Mouse (Mus musculus) thymus, postnatal 25 days (tissue): Measurements from ENCODE around the gene Arid5b.
A peak's percentile ranks its signal among the peaks of the same experiment; 100 is the strongest.
"Not testable (repeated sequence)": the region's sequence is repeated elsewhere in the genome, so short reads cannot be mapped to it uniquely, and the experiment has no call there.

Source experiments
- DNase-seq: peaks from one replicate; pipeline ENCODE4 v3.0.0; 2022

The Arid5b gene

DNA sequence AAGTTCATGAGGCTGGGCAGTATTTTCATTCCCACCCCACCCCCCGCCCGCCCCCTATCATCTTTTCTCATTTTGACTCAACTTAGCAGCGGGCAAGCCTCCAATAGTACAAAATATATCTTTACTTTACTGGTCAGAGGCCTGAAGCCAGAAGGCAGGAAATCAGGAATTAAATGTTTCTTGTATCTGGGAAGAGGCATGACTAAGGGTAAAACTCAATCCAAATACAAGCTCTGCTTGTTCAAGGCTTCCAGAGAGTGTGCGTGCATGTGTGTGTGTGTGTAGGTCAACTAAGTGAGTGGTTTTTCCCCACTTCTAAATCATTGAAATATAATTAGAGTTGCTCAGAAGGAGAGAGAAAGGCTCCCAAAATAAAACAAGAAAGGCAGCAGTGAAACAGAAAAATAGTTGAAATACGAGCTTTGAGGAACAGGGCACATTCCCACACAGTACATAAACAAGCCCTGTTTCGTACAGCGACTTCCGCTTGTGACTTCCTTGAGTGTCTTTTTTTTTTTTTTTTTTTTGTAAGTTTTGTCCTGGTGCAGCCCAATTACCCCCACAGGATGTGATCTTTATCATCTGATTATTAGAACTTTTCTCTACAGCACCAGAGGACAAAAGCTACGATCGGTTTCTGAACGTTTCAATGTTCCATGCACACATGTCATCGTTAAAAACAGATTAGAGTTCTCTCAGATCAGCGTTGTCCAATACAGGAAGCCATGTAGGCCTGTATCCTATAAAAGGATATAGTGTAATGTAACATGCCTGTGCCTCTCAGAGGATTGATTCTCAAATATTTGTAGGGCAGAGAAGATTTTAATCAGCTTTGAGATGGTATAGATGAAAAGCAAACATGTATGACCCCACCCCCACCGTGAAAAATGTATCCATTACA lies 173.4 kb downstream of the Arid5b start:
- peak; percentile 45 for DNase-seq

DNA sequence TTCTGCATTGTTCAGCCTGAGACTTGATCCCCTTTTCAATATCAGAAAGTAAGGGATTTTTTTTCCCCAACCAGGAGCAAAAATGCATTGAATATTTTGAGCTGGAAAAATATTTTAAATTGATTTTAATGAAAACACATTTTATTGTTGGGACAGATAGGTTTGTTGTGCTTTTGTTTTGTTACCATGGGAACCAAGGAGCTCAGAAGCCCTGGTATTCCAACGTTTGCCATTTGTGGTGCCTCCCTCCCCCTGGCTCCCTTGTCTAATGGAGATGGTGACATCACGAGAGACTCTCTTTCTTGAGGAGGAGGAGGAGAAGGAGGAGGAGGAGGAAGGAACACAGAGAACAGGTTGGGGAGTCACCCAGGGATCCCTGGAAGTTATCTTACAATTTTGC lies 174.1 kb downstream of the Arid5b start:
- DNase-seq = no peak

DNA sequence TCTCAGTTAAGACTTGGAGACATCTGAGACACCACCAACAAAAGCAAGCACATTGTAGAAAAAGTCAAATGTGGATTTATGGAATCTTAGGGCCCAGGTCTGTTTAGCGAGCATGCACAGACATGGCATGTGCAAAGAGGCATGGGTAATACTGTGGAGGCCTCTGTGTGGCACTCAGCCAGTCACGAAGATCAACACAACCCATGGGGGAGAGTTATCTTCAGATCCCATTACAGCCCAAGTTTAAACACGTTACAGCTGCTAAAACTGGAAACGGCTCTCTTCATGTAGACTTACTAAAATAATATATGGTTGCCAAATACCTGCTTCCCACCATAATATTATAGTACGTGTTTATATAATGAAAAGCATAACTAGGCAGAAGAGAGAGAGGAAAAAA lies 174.6 kb downstream of the Arid5b start:
- DNase-seq = no peak

DNA sequence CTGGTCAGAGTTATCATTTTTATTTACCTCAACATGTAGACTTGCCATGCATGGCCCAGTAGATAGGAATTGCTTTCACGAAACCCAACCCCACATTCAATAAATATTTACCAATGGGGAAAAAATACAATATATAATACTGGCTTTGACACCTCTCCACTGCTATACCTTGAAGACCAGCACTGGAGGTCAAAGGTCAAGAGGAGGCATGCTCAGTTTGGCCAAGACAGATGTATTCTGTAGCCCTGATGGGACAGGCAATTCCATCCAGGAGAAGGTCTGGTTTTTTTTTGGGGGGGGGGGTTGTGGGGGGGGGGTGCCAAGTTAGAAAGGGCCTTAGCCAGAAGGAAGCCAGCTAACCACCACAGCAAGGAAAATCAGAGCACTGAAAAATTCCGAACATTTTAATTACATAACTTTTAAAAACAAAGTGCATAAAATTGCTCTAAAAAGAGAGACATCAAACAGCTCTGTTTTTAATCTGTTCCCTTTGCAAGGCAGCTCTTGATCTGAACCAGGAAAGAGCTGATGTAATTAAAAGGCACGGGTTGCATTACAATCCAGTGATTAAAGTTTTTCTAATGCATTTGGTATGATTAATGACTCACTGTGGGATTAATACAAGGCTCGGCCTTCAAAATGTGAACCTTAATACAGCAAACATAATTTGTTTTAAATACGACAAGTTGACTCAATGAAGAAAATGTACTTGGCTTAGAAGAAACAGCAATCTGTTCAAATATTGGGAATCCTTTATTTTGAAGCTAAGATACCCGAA lies 175.3 kb downstream of the Arid5b start:
- DNase-seq = no peak

DNA sequence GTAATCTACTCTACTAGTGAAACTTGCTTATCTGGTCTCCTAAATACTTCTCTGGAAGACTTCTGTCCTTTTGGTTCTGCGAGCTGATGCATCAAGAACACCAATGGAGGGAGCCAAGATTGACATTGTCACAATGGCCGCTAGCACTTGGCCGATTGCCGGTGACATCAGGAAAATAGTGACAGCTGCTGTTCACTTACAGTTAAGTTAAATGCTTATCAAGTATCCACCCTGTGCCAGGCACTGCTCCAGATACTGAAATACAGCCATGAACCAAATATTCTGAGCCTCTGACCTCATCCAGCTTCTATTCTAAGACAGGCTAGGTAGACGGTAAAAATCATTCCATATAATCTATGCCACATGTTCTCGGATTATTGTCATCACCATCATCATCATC lies 176.0 kb downstream of the Arid5b start:
- DNase-seq = no peak

DNA sequence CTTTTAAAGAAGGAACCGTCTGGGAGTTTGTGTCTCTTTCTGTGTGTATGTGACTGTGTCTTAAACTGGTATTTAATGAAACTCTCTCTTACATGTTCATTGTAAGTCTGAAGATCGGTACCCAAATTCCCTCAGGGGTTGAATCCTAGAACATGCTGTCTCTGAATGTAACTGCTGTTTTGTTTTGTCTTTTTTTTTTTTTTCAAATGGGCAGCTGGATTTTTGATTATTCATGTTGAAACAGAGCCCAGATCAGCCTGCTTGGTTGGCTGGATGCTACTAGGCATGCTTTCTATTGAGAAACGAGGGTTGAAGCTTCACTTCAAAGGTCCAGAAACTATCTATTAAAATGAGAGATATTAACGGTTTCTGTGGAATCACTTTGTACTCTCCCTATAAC lies 177.3 kb downstream of the Arid5b start:
- DNase-seq = no peak

DNA sequence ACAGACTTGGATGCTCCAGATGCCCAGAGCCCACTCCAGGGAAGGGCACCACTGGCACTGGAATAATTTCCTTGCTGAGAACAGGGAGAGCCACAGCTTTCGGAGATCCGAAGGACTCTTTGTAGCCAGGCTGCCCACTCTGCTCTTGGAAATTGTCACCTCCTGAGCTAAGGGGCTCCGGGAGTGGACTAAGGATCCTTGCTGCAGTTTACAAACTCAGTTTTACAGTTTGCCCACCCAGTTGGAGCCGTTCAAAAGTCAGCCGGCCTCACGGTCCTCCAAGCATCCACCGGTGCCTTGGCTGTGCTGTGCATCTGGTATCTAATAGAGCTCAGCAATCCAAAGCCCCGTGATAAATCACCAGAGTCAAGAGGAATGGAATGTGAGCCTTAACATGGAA lies 178.0 kb downstream of the Arid5b start:
- DNase-seq = no peak

DNA sequence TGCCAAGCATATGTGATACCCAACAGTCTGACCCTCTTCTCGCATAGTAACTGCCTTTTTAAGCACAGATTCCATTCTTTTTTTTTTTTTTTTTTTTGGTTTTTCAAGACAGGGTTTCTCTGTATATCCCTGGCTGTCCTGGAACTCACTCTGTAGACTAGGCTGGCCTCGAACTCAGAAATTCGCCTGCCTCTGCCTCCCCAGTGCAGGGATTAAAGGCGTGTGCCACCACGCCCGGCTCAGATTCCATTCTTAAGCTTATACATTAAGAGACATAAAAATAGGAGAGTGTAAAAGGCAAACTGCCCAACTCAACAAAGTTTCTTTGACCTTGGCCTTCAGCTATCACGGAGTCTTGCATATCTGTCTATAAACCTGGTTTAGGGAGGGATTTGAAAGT lies 178.7 kb downstream of the Arid5b start:
- not testable (repeated sequence) for DNase-seq

DNA sequence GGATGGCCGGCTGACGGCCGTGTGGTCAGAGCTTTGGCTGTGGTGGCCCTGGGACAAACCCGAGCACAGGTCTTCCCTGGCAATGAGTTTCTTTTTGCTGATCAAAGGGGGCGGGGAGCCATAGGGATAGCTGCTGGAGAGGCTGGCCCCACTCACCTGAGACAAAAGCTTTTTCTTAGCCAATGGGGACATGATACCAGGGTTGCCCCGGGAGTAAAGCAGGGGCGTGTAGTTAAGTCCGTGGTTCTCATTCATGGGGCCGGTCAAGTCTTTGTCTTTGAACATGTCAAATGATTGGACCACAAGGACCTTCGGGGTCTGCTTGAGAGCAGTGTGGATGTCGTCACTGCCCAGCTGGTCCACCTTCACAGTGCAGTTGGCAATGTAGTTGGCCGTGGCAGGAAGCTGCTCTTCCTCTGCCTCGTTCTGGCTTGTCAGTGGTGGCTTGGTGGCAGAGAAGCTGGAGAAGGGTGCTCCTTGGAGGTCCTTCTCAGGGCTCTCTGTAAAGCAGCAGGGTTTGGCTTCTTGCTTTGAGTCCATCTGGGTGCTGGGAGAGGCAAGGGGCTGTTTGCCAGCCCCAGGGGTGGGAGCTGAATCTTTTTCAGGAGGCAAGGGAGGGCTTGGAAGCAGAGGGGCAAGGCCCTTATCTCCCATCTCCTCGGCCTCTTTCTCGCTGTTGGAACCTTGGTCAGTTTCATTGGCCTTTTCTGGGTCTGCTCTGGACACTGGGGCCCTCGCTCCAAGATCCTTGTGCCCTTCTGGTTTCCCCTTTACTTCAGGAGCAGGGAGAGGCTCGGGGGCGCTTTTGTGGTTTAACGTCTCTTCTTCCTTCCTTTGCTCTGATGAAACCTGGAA lies 180.5 kb downstream of the Arid5b start:
- no peak for DNase-seq

DNA sequence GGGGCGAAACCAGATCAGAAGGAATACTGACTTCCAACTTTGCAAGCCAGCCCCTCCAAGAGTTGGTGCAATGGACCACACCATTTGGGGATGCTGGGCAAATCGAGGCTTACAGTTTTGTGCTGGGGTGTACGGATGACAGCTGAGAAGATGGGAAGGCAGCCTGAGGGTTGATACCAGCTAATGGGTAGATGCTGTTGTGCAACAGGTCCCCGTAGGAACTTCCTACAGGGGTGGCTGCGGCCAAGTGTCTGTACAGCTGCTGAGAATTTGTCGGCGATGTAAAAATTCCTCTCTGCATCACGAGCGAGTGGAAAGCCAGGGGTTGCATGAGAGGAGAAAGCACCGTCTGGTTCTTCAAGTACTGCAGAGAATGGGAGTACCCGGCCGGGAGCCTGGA lies 182.1 kb downstream of the Arid5b start:
- no peak for DNase-seq

DNA sequence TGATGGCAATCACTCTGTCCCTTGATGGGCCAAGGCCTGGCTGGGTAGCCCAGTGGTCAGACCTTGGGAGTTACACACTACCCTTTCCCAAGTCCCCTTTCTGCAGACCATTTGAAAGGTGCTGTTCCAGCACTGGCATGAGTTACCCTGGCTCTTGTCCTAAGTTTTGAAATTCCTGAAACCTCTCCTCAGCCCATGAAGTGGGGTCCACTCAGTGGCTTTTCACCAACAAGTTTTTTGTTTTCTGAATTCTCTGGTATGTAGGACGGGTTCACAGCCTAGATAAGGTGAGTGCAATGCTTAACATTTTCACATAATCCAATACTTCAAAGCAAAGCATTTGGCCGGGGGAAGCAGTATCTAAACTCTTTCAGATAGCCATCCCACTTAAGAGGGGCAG lies 183.4 kb downstream of the Arid5b start:
- no peak for DNase-seq

DNA sequence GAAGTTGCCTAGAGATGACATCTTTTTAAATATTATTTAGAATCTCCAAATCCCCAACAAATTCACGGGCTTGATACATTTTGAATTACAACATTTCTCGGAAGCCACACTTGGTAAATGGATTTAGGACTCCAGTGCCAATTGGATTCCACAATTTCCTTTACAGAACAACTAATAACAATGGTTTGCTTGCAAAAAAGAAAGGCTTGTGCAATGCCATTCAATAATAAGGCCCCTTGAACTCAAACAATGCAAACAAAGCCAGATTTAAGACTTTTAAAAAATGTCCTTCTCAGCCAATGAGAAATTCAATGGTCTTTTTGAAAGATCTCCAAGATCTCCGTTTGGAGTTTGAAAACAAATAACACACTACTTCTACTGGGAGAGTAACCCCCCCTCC lies 185.0 kb downstream of the Arid5b start:
- DNase-seq = no peak

DNA sequence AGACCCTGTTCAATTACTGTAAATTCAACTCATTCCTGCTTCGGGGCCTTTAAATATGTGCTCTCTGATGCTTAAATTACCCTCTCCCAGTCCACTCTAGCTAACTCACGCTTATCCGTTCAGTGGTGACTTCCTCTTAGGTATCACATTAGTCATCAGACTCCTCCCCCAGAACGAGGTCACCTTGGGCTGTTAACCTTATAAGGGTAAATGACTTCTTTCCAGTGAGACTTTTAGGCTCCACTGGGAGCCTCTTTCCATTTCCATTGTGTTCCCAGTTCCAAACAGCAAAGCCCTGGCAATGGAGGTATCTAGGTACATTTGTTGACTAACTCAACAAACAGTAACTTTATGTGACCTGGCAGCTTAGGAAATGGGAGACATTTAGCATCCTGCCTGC lies 186.7 kb downstream of the Arid5b start:
- DNase-seq = no peak

DNA sequence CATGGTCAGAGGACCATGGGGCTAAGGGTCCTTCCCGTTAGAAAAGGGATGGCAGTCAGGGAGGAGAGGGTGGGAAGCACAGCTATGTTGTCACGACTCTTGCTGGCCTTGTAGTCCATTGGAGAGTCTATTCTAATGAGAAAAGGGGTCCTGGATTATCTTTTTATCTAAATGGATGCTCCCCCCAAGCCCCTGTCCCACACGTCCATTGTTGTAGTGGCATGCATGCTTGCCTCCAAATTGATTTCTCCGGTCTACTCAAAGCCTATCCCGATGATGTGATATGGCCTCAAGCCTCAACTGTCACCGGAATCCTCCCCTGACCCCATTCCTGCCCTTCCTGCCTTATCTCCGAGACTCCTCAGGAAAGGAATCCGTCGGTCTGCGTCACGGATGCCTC lies 187.5 kb downstream of the Arid5b start:
- DNase-seq = no peak

DNA sequence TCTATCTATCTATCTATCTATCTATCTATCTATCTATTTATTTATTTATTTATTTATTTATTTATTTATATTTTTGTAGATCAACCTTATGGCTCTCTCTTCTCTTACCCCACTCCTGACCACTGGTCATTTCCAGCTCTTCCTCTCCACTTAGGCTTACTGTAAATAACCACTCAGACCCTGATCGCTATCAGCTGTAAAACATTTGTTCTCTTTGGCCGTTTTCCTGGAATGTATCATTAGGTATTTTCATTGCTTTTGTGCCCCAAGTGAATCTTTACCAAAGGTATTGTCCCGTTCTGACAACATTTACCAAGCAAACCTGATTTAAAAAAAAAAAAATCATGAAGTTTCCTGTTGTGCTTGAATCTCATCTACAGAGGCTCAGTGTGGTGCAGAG lies 188.0 kb downstream of the Arid5b start:
- DNase-seq = no peak

DNA sequence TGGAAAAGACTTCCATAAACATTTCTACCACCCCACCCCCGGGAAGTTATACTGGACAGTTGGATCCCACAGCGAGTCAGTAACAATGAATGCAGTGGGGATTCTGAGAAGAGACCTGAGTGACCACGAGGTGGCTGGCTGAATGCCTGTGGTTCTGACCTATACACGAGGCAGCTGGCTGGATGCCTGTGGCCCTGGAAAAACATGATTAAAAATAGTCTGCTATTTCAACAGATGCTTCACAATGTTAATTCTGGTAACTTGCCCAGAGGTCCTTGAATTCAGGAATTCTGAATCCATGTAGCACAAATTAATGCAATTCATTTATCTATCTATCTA lies 188.4 kb downstream of the Arid5b start:
- no peak for DNase-seq

DNA sequence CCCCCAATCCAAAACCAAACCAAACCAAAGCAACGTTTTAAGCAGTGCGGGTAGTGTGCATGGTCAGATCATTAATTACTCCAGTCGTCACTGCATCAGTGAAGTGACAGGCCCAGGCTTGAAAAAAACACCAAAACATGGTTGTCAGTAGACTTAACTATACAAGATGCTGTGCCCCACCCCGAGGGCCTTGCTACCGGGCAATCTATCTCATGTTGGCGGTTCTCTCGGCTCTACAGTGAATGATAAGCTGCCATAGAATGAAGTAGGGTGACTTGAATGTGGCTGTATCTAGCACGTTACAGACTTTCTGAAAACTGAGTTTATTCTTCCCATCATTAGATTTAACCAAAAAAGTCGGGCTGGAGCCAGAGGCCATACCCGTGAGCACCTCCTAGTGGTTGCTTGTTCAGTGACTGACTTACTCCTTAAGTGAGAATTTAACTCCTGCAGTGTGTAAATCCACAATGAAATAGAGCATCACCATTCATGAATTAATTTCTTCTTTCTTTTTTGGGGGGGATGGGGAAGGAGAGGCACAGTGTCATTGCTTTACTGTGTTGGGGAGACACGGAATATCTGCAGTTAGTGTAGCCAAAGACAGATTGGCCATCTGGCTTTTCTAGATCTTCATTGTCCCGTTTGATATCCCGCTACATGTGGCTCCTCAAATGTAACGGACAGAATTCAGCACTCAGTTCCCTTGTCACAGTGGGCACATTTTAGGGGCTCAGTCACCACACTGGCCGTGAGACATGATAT lies 188.9 kb downstream of the Arid5b start:
- DNase-seq = peak; percentile 45

DNA sequence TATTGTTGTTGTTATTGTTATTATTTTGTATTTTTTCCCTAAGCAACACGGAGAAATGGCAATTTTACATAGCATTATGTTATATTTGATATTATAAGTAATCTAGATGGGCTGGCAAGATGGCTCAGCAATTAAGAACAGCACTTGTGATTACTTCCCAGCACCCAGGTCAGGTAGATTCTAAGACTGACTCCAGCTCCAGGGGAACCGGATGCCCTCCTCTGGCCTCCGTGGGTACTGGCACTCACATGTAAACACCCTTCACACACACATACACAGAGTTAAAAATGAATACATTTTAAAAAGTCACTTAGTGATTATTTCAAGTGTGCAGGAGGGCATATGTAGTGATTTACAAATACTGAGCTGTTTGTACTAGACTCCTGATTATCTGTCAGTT lies 190.8 kb downstream of the Arid5b start:
- DNase-seq = no peak

DNA sequence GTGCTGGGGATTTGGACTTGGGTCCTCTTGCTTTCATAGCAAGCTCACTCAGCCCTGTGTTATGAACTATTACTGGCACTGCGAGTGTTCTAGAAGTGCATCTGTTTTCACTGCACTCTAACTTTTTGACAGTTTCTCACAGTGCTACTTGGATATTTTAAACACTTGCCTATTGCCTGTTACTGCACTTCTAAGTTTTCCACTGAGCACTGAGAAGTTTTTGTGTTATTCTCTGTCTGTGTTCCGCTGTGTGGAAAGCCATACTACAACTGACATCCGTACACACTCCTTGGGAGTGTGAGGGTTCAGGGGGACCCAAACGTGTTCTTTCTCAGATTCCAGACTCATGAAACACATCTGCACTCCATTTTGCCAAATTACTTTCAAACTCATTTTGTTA lies 191.6 kb downstream of the Arid5b start:
- no peak for DNase-seq

DNA sequence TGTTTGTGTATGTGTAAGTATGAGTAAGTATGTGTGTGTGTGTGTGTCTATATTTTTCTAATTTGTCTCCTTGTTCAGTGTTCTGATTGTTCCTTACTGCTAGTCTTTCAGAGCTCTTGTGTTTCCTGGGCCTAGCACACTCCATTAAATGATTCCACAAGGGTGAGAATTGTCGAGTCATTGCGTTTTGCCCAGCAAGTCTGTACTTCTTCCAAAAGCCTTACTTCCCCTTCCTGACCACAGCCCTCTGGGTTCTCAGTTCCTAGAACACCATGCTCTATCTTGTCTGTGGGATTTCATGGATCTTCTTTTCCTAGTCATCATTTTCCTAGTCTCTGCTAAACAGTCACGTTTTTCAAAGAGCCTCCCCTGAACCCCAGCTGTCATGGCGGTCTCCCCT lies 193.0 kb downstream of the Arid5b start:
- no peak for DNase-seq

DNA sequence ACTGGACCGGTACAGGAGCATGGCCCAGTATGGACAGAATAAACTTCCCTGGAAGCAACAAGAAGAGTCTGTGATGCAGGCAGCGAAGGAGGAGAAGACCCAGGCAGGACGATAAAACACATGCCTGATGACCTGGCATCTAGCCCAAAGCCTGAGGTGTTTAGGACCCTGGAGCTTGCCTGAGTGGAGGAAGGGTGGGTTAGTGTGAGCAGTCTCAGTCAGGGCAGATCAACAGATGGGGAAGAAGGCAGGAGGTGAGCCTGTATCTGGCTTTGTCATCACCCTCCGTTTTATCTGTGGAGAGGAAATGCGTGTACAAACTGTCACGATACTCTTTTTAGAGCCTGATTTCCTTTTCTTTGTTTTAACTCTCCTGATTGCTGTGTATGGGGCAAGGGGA lies 196.8 kb downstream of the Arid5b start:
- peak; percentile 60 for DNase-seq

DNA sequence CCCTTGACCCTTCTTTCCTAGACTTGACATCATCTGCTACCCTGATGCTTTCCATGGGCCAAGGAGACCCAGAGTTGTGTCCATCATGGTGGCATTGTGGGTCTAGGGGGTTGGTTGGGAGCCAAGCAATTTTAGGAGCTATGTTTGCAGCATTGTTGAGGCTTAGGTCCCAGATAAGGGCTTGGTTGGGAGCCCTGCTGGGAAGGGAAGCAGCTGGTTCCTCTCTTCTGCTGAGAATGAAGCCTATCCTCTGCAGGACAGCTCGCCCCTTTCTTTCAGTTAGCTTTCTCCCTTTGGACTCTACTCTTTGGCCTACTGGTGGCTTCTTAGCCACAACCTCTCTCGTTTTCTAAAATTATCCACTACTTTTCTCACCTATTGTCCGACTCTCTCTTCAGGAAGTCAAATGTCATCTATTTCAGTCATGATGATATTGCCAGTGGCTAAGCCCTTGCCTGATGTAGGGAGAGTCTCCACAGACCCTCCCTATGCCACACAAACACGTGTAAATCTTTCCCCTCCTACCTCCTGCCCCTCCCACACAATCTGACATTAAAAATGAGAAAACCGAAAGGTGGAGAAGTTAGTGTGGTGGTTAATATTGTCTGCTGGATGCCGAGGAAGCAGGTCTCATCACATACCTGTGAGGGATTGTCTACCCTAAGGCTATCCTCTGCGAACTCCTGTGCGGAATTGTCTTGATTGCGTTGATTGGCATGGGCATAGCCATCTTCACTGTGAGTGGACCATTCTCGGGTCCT lies 198.4 kb downstream of the Arid5b start:
- no peak for DNase-seq
